ENCODE assay signal across 10 mouse cellular contexts in the genomic region with DNA sequence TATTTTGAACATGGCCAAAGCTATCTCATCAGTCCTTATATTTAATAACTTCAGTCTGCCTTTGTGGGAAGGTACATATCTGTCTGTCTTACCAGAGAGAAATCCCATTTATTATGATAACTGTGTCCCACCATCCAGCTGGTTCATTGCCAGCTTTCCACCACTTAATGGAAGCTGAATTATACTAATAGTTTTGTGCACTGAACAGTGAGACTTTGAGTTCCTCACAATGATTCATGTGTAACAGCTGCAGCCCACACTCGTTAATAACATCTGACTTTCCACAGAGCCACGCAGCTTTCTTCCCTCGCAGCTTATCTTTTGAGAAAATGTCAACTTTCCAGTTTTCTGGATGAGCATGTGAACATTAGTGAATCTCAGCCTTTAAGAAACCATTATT.
DNase-seq lines count a peak whose midpoint lies in the region; ATAC-seq and TF ChIP-seq lines count a peak whose summit lies in the region.
"Had no signal": no experiment of that assay in that cellular context is flagged by ENCODE, and none has a peak within 500 bp of the region (broad histone marks: within the 10 kb centered on the region; RNA-seq: fewer than 3 reads in every experiment).

No protein-coding gene starts in this region.

- no peak overlapping the region for H3ac ChIP-seq in C2C12 (ENCODE audit: control insufficient read depth, insufficient read length, low read depth)

- no peaks in the 10 kb centered on the region for H3K79me2 ChIP-seq in C2C12 (ENCODE audit: control insufficient read depth, insufficient read depth)

- no peak overlapping the region for H3K9ac ChIP-seq in heart, embryonic 11.5 days (ENCODE audit: low read depth, low read length)
- no peak overlapping the region for H3K9ac ChIP-seq in limb, embryonic 14.5 days (ENCODE audit: low read depth, low read length, severe bottlenecking)

- DNase-seq in heart, adult 18-20 months: peak; percentile 32 to 49
- peak; percentile 10 for DNase-seq in limb, embryonic 14.5 days (ENCODE audit: low spot score)
- DNase-seq in limb, embryonic 10.5 days (ENCODE audit: low spot score): no peak
- DNase-seq in brain, embryonic 14.5 days (ENCODE audit: low read depth): peak; percentile 53
- DNase-seq in B cell, adult 2 months: no peak
- DNase-seq in natural killer cell, adult 2 months (ENCODE audit: low spot score in 2 of 2): no peak
- DNase-seq: cerebellum, adult 11 months; thymus, postnatal 25 days had no signal

- no peak overlapping the region for H3K4me3 ChIP-seq in heart, embryonic 11.5 days (ENCODE audit: low read depth, low read length)
- no peak overlapping the region for H3K4me3 ChIP-seq in limb, embryonic 14.5 days (replicated peaks; ENCODE audit: low read length)
- no peak overlapping the region for H3K4me3 ChIP-seq in limb, embryonic 10.5 days
- no peak overlapping the region for H3K4me3 ChIP-seq in C2C12 (ENCODE audit: insufficient read depth, poor library complexity, severe bottlenecking)

- H3K27me3 ChIP-seq in heart, embryonic 11.5 days (ENCODE audit: control insufficient read depth, insufficient read depth, low read length): no peaks in the 10 kb centered on the region
- no peaks in the 10 kb centered on the region for H3K27me3 ChIP-seq in limb, embryonic 14.5 days (ENCODE audit: control insufficient read depth, insufficient read depth, low read length)
- H3K27me3 ChIP-seq in limb, embryonic 10.5 days (ENCODE audit: low read depth, poor library complexity, severe bottlenecking): no peaks in the 10 kb centered on the region
- no peaks in the 10 kb centered on the region for H3K27me3 ChIP-seq in C2C12 (ENCODE audit: control insufficient read depth, insufficient read depth, insufficient read length)

- H3K4me2 ChIP-seq in heart, embryonic 11.5 days: no peak overlapping the region
- H3K4me2 ChIP-seq in limb, embryonic 14.5 days (replicated peaks; ENCODE audit: low read depth, low read length, severe bottlenecking): no peak overlapping the region

- no peak for ATAC-seq in heart, embryonic 11.5 days (replicated peaks; ENCODE audit: insufficient number of reproducible peaks, low FRiP score, low TSS enrichment)
- no peak for ATAC-seq in limb, embryonic 14.5 days (ENCODE audit: low FRiP score, low read depth)

- no peaks in the 10 kb centered on the region for H3K79me3 ChIP-seq in C2C12 (ENCODE audit: low read depth)

- H3K36me3 ChIP-seq in heart, embryonic 11.5 days (ENCODE audit: control insufficient read depth, insufficient read depth, low read length): no peaks in the 10 kb centered on the region
- no peaks in the 10 kb centered on the region for H3K36me3 ChIP-seq in limb, embryonic 14.5 days (ENCODE audit: control insufficient read depth, insufficient read depth, low read length)
- H3K36me3 ChIP-seq in limb, embryonic 10.5 days: no peaks in the 10 kb centered on the region
- H3K36me3 ChIP-seq in C2C12 (ENCODE audit: control insufficient read depth, insufficient read depth): no peaks in the 10 kb centered on the region

- no peaks in the 10 kb centered on the region for H3K4me1 ChIP-seq in heart, embryonic 11.5 days (ENCODE audit: control insufficient read depth, insufficient read depth, low read length)
- no peaks in the 10 kb centered on the region for H3K4me1 ChIP-seq in limb, embryonic 14.5 days (ENCODE audit: control insufficient read depth, insufficient read depth, low read length)
- no peaks in the 10 kb centered on the region for H3K4me1 ChIP-seq in limb, embryonic 10.5 days

- no peak for TF ChIP-seq CTCF in C2C12 (IDR thresholded peaks at IDR 0.05; ENCODE audit: control insufficient read depth, insufficient read depth, insufficient read length)
- no peak for TF ChIP-seq CTCF in brain, embryonic 14.5 days (IDR thresholded peaks at IDR 0.05; ENCODE audit: borderline replicate concordance, extremely low read depth, insufficient read depth, insufficient read length)

- H3K27ac ChIP-seq in heart, embryonic 11.5 days (ENCODE audit: low read depth, low read length): no peak overlapping the region
- H3K27ac ChIP-seq in limb, embryonic 14.5 days (replicated peaks; ENCODE audit: low read depth, low read length): no peak overlapping the region
- no peak overlapping the region for H3K27ac ChIP-seq in limb, embryonic 10.5 days

- TF ChIP-seq POLR2A in limb, embryonic 14.5 days (IDR thresholded peaks at IDR 0.05; ENCODE audit: borderline replicate concordance, extremely low read depth, insufficient read depth, insufficient read length): no peak
- no peak for TF ChIP-seq POLR2A in brain, embryonic 14.5 days (IDR thresholded peaks at IDR 0.05; ENCODE audit: borderline replicate concordance, extremely low read depth, insufficient read depth, insufficient read length, poor library complexity, severe bottlenecking)

- H3K9me3 ChIP-seq in heart, embryonic 11.5 days (replicated peaks; ENCODE audit: control insufficient read depth, low read length): no peaks in the 10 kb centered on the region
- no peaks in the 10 kb centered on the region for H3K9me3 ChIP-seq in limb, embryonic 14.5 days (ENCODE audit: control insufficient read depth, low read length)
- no peaks in the 10 kb centered on the region for H3K9me3 ChIP-seq in limb, embryonic 10.5 days (replicated peaks)

- WGBS in heart, embryonic 11.5 days (ENCODE audit: insufficient replicate concordance): 53% methylated on average over 3 of the region's 3 CpGs
- 26% methylated on average over 3 of the region's 3 CpGs for WGBS in limb, embryonic 14.5 days
- WGBS in limb, embryonic 10.5 days: 54% methylated on average over 3 of the region's 3 CpGs

TF ChIP-seq in C2C12, 6 proteins besides CTCF, POLR2A, EP300 and RAD21:
- TF ChIP-seq MYOD1 (IDR thresholded peaks at IDR 0.05; ENCODE audit: control insufficient read depth, insufficient read length, low read depth): peak; percentile 81
- no peak for TF ChIP-seq MYOG (IDR thresholded peaks at IDR 0.05; ENCODE audit: control insufficient read depth, extremely low read depth, insufficient read length)

Comparison
In these comparisons a context has a peak if more than half of its experiments do, and no peak if none do; other contexts are left out.
1. DNase-seq: peak in heart, adult 18-20 months (2 of 2), limb, embryonic 14.5 days (single experiment) and brain, embryonic 14.5 days (single experiment); none in limb, embryonic 10.5 days (single experiment), B cell, adult 2 months (0 of 2) and natural killer cell, adult 2 months (0 of 2).